Mouse (Mus musculus): ENCODE results near the gene Pomgnt1.

The Pomgnt1 gene

GRCm38 (mm10) chr4:116137421-116137996 lies 13.9 kb downstream of the Pomgnt1 start:
- no peak for DNase-seq (ENCODE audit: low spot score)

- DNase-seq (ENCODE audit: low spot score): no peak
These were observed 17.3 kb downstream of the Pomgnt1 start for GRCm38 (mm10) chr4:116140801-116141574.

GRCm38 (mm10) chr4:116141736-116142135 lies 18.1 kb downstream of the Pomgnt1 start:
- no peak for DNase-seq (ENCODE audit: low spot score)

GRCm38 (mm10) chr4:116142269-116142668 lies 18.6 kb downstream of the Pomgnt1 start:
- DNase-seq (ENCODE audit: low spot score): no peak

- DNase-seq (ENCODE audit: low spot score): no peak
These were observed 19.7 kb downstream of the Pomgnt1 start for GRCm38 (mm10) chr4:116143317-116143811.

- DNase-seq (ENCODE audit: low spot score): peak; percentile 68
These were observed 20.5 kb downstream of the Pomgnt1 start for GRCm38 (mm10) chr4:116143891-116144717.

GRCm38 (mm10) chr4:116149812-116150155 lies 26.1 kb downstream of the Pomgnt1 start:
- no peak for DNase-seq (ENCODE audit: low spot score)

GRCm38 (mm10) chr4:116150156-116150861 lies 26.7 kb downstream of the Pomgnt1 start:
- peak; percentile 73 for DNase-seq (ENCODE audit: low spot score)

GRCm38 (mm10) chr4:116150862-116151221 lies 27.2 kb downstream of the Pomgnt1 start:
- DNase-seq (ENCODE audit: low spot score): no peak

GRCm38 (mm10) chr4:116151238-116151637 lies 27.6 kb downstream of the Pomgnt1 start, which contains the start of gene Lurap1:
Gene Lurap1 (minus strand): TSS chr4:116151338.
- DNase-seq (ENCODE audit: low spot score): no peak

GRCm38 (mm10) chr4:116152702-116153101 lies 29.1 kb downstream of the Pomgnt1 start:
- no peak for DNase-seq (ENCODE audit: low spot score)

- DNase-seq (ENCODE audit: low spot score): peak; percentile 54
These were observed 34.2 kb downstream of the Pomgnt1 start for GRCm38 (mm10) chr4:116157882-116158281.

GRCm38 (mm10) chr4:116159912-116160311 lies 36.3 kb downstream of the Pomgnt1 start:
- DNase-seq (ENCODE audit: low spot score): no peak

GRCm38 (mm10) chr4:116160769-116161168 lies 37.1 kb downstream of the Pomgnt1 start:
- DNase-seq (ENCODE audit: low spot score): no peak

GRCm38 (mm10) chr4:116162142-116162541 lies 38.5 kb downstream of the Pomgnt1 start:
- DNase-seq (ENCODE audit: low spot score): no peak

- no peak for DNase-seq (ENCODE audit: low spot score)
These were observed 41.3 kb downstream of the Pomgnt1 start for GRCm38 (mm10) chr4:116164759-116165554.

GRCm38 (mm10) chr4:116165708-116166407 lies 42.2 kb downstream of the Pomgnt1 start:
- DNase-seq (ENCODE audit: low spot score): no peak

- DNase-seq (ENCODE audit: low spot score): peak; percentile 82
These were observed 43.8 kb downstream of the Pomgnt1 start, which contains the start of gene Tspan1 for GRCm38 (mm10) chr4:116167404-116167803. Gene Tspan1 (minus strand): TSS chr4:116167601.

- peak; percentile 83 for DNase-seq (ENCODE audit: low spot score)
These were observed 45.1 kb downstream of the Pomgnt1 start for GRCm38 (mm10) chr4:116168617-116169352.

- no peak for DNase-seq (ENCODE audit: low spot score)
These were observed 45.7 kb downstream of the Pomgnt1 start for GRCm38 (mm10) chr4:116169353-116169672.

All from urinary bladder, postnatal 14 days (tissue).